Mouse (Mus musculus): ENCODE results near the gene Disc1.

Disc1 gene

GRCm38 (mm10) chr8:125053505-125054435 is at the start of gene Disc1:
Disc1 (plus strand) TSS chr8:125054195.
- no peak for DNase-seq (ENCODE audit: extremely low read depth, low read depth)

- peak; percentile 61 for DNase-seq (ENCODE audit: extremely low read depth, low read depth)
These were observed 41.0 kb upstream of the Disc1 start, which contains the start of gene Tsnax for GRCm38 (mm10) chr8:125012695-125013627. Tsnax (plus strand) TSS chr8:125012997.

- DNase-seq (ENCODE audit: extremely low read depth, low read depth), result no peak
These were observed 29.9 kb upstream of the Disc1 start for GRCm38 (mm10) chr8:125024085-125024484.

GRCm38 (mm10) chr8:125027211-125027610 is 26.8 kb upstream of the Disc1 start:
- no peak for DNase-seq (ENCODE audit: extremely low read depth, low read depth)

GRCm38 (mm10) chr8:125028841-125029240 is 25.2 kb upstream of the Disc1 start:
- no peak for DNase-seq (ENCODE audit: extremely low read depth, low read depth)

GRCm38 (mm10) chr8:125031276-125031675 is 22.7 kb upstream of the Disc1 start:
- no peak for DNase-seq (ENCODE audit: extremely low read depth, low read depth)

- no peak for DNase-seq (ENCODE audit: extremely low read depth, low read depth)
These were observed 19.3 kb upstream of the Disc1 start for GRCm38 (mm10) chr8:125034669-125035068.

GRCm38 (mm10) chr8:125037081-125037480 is 16.9 kb upstream of the Disc1 start:
- no peak for DNase-seq (ENCODE audit: extremely low read depth, low read depth)

GRCm38 (mm10) chr8:125038731-125039130 is 15.3 kb upstream of the Disc1 start:
- DNase-seq (ENCODE audit: extremely low read depth, low read depth), result no peak

GRCm38 (mm10) chr8:125040587-125041375 is 13.2 kb upstream of the Disc1 start:
- no peak for DNase-seq (ENCODE audit: extremely low read depth, low read depth)

GRCm38 (mm10) chr8:125041496-125041895 is 12.5 kb upstream of the Disc1 start:
- DNase-seq (ENCODE audit: extremely low read depth, low read depth), result no peak

GRCm38 (mm10) chr8:125043394-125043793 is 10.6 kb upstream of the Disc1 start:
- no peak for DNase-seq (ENCODE audit: extremely low read depth, low read depth)

GRCm38 (mm10) chr8:125043935-125044334 is 10.1 kb upstream of the Disc1 start:
- no peak for DNase-seq (ENCODE audit: extremely low read depth, low read depth)

GRCm38 (mm10) chr8:125045760-125046159 is 8.2 kb upstream of the Disc1 start:
- no peak for DNase-seq (ENCODE audit: extremely low read depth, low read depth)

- no peak for DNase-seq (ENCODE audit: extremely low read depth, low read depth)
These were observed 4.8 kb upstream of the Disc1 start for GRCm38 (mm10) chr8:125049051-125049750.

GRCm38 (mm10) chr8:125049826-125050225 is 4.2 kb upstream of the Disc1 start:
- DNase-seq (ENCODE audit: extremely low read depth, low read depth), result no peak

GRCm38 (mm10) chr8:125052026-125052425 is 2.0 kb upstream of the Disc1 start:
- no peak for DNase-seq (ENCODE audit: extremely low read depth, low read depth)

- no peak for DNase-seq (ENCODE audit: extremely low read depth, low read depth)
These were observed 428 bp downstream of the Disc1 start for GRCm38 (mm10) chr8:125054436-125054810.

- no peak for DNase-seq (ENCODE audit: extremely low read depth, low read depth)
These were observed 6.9 kb downstream of the Disc1 start for GRCm38 (mm10) chr8:125060904-125061303.

- DNase-seq (ENCODE audit: extremely low read depth, low read depth), result no peak
These were observed 11.6 kb downstream of the Disc1 start for GRCm38 (mm10) chr8:125065596-125065995.
